Mouse (Mus musculus): ENCODE measurements around the gene Itpk1.

Gene Itpk1

GRCm38 (mm10) chr12:102587106-102587505, 117.6 kb downstream of the Itpk1 start:
- DNase-seq = no peak

- DNase-seq = no peak
Observed at GRCm38 (mm10) chr12:102586286-102586881, 118.3 kb downstream of the Itpk1 start.

GRCm38 (mm10) chr12:102585390-102585789, 119.3 kb downstream of the Itpk1 start:
- DNase-seq = no peak

- DNase-seq = no peak
Observed at GRCm38 (mm10) chr12:102582441-102582840, 122.3 kb downstream of the Itpk1 start.

GRCm38 (mm10) chr12:102581579-102582196, 123.0 kb downstream of the Itpk1 start:
- DNase-seq = no peak

- peak; percentile 78 for DNase-seq
Observed at GRCm38 (mm10) chr12:102579041-102579440, 125.7 kb downstream of the Itpk1 start.

GRCm38 (mm10) chr12:102576659-102577398, 127.9 kb downstream of the Itpk1 start:
- no peak for DNase-seq

- no peak for DNase-seq
Observed at GRCm38 (mm10) chr12:102575541-102576329, 129.0 kb downstream of the Itpk1 start.

GRCm38 (mm10) chr12:102573036-102573435, 131.7 kb downstream of the Itpk1 start:
- no peak for DNase-seq

- no peak for DNase-seq
Observed at GRCm38 (mm10) chr12:102571666-102572065, 133.1 kb downstream of the Itpk1 start.

GRCm38 (mm10) chr12:102570734-102571133, 134.0 kb downstream of the Itpk1 start:
- DNase-seq = no peak

GRCm38 (mm10) chr12:102570111-102570510, 134.6 kb downstream of the Itpk1 start:
- DNase-seq = no peak

- no peak for DNase-seq
Observed at GRCm38 (mm10) chr12:102568219-102568618, 136.5 kb downstream of the Itpk1 start.

- no peak for DNase-seq
Observed at GRCm38 (mm10) chr12:102566951-102567350, 137.8 kb downstream of the Itpk1 start.

GRCm38 (mm10) chr12:102565086-102565485, 139.6 kb downstream of the Itpk1 start:
- no peak for DNase-seq

- DNase-seq = no peak
Observed at GRCm38 (mm10) chr12:102557372-102557771, 147.4 kb downstream of the Itpk1 start.

- no peak for DNase-seq
Observed at GRCm38 (mm10) chr12:102555850-102556249, 148.9 kb downstream of the Itpk1 start.

- DNase-seq = peak; percentile 92
Observed at GRCm38 (mm10) chr12:102554721-102555516, 149.8 kb downstream of the Itpk1 start, which contains the start of gene Chga. Gene Chga, plus strand, starts transcription at chr12:102554969.

GRCm38 (mm10) chr12:102553705-102554275, 150.9 kb downstream of the Itpk1 start:
- no peak for DNase-seq

- DNase-seq = no peak
Observed at GRCm38 (mm10) chr12:102552001-102552400, 152.7 kb downstream of the Itpk1 start.

GRCm38 (mm10) chr12:102551186-102551585, 153.5 kb downstream of the Itpk1 start:
- no peak for DNase-seq

- DNase-seq = peak; percentile 91
Observed at GRCm38 (mm10) chr12:102550529-102550928, 154.2 kb downstream of the Itpk1 start.

All from embryo, embryonic 11 days (tissue).